Mouse (Mus musculus) adrenal gland, adult 8-10 months (tissue): Measurements from ENCODE around the gene Ubtfl1. TPM values are rescaled to one million over a fixed set of nuclear protein-coding genes. Genes with fewer than 3 reads are reported as not detected.
"Not testable (repeated sequence)": the region's sequence is repeated elsewhere in the genome, so short reads cannot be mapped to it uniquely, and the experiment has no call there.

ENCODE experiments used
- DNase-seq: peaks from one replicate; pipeline ENCODE4 v3.0.0; 2022
- microRNA-seq, 2 experiments: library from miRNA; unstranded; fragments of <30 nt; microRNA quantifications; one replicate each; pipeline ENCODE4 v1.2.0; 2022
- total RNA-seq, 4 experiments: library from RNA; stranded (reverse); gene quantifications; 2 replicates each; pipeline ENCODE4 v1.2.4; 2022

The Ubtfl1 gene
- total RNA-seq: not detected

DNA sequence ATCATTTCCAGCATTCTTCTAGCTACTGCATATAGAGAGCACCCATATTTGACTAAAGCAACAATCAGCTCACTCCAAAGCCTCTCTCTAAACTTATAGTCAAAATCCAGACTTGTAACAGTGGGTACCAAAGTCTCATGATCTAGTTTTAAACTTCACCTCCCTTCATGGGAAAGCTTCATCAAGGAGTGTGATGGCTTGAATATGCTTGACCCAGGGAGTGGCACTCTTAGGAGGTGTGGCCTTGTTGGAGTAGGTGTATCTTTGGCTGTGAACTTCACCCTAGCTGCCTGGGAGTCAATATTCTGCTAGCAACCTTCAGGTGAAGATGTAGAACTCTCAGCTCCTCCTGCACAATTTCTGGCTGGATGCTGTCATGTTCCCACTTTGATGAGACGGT, at the start of gene Ubtfl1:
TSS of gene Ubtfl1 (plus strand) at position 301 of the 400 bp plus-strand sequence.
- DNase-seq: no peak

DNA sequence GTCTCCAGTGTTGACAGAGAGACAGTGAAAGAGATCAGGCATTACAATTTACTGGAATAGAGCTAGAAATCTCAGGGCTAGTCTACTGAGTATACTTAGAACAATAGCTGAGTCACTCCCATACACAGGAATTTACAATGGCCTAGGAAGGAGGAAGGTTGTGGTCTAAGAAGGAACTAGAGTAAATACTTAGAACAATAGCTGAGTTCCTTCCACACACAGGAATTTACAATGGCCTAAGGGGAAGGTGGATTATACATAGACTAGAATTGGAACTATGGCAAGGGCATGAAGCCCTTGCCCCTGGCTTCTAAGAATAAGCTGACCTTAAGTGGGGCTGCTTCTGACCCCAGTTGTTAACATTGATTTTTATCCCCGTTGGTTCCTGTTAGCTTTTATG, 31.2 kb upstream of the Ubtfl1 start:
- not testable (repeated sequence) for DNase-seq

DNA sequence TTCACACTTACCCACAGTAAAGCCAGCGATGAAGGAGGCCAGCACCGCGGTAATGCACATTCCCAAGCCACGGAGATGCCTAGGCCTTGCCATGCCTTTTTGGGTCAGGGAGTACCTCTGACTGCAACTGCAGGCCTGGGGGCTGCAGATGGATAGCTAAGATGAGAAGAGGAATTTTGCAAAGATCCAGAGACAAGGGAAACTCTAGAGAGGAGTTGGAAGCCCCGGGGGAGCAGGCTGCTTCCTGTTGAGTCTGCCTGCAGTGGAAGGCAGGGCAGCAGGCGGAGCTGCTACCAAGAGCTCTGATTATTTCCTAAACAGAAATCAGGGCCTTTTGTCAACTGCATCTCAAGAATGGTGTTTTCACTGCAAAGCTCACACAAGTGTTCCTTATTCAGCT, 18.4 kb upstream of the Ubtfl1 start:
- DNase-seq: no peak

DNA sequence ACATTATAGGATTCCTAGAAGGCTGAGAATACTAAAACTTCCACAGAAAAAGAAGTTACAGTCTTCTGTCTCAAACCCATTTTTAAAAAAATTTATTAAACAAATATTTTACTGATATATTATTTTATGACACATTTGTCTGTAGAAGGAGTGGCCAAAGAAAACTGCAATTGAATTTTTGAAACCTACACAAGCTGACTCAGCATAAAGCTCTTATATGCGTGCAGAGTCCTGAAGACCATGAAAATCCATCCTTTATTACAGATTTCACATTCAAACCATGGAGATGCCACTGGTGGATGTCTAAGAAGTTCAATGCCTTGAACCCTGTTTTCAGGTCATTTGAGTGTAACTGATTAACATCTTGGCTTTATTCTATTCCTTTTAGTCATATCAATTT, 4.6 kb upstream of the Ubtfl1 start:
- no peak for DNase-seq

DNA sequence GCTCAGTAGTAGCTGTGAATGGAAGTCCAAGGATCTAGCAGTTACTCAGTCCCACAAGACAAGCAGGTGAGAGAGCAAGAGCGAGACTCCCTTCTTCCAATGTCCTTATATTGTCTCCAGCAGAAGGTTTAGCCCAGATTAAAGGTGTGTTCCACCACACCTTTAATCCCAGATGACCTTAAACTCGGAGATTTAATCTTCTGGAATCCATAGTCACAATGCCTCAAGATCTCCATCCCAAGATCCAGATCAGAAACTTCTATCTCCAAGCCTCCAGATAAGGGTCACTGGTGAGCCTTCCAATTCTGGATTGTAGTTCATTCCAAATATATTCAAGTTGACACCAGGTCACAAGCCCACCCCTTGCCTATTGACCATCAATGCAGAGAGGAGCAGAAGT, 1.3 kb upstream of the Ubtfl1 start, which contains the start of gene Naalad2:
TSS of gene Naalad2 (minus strand) at position 101 of the 400 bp plus-strand sequence.
- not testable (repeated sequence) for DNase-seq

DNA sequence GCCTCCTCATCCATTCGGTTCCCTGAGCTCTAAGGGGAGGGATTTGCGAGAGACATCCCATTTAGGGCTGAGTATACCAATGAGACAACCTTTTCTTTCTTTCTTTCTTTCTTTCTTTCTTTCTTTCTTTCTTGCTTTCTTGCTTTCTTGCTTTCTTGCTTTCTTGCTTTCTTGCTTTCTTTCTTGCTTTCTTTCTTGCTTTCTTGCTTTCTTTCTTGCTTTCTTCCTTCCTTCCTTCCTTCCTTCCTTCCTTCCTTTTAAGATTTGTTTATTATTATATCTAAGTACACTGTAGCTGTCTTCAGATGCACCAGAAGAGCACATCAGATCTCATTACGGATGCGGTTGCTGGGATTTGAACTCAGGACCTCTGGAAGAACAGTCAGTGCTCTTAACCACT, 8.2 kb downstream of the Ubtfl1 start:
- not testable (repeated sequence) for DNase-seq

DNA sequence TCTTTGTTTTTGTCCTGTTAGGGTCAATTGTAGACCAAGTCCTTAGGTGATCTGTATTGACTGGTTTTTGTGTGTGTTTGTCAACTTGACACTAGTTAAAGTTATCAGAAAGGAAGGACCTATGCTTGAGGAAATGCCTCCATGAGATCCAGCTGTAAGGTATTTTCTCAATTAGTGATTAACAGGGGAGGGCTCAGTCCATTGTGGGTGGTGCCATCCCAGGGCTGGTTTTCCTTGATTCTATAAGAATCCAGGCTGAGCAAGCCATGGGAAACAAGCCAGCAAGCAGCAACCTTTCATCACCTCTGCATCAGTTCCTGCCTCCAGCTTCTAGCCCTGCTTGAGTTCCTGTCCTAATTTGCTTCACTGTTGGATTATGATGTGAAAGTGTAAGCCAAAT, 26.1 kb downstream of the Ubtfl1 start, which contains the start of gene Mbd3l2:
TSS of gene Mbd3l2 (plus strand) at position 301 of the 400 bp plus-strand sequence.
- DNase-seq: no peak

DNA sequence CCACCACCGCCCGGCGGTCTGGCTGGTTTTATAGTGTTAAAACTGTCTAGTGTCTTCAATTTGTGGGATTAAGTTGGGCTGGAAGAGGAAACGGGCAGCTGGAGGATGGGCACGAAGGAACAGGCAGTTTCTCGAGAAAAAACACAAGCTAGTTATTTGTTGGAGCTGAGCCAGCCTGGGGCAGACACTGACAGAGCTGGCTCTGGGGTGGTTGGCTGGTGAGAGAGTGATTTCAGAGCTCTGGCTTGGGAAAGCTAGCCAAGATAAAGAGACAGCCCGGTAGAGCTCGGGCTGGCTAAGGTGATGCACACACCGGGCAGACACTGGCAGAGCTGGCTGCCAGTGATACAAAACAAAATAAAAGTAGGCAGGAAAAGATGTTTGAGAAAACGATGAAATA, 27.5 kb downstream of the Ubtfl1 start:
- no peak for DNase-seq

DNA sequence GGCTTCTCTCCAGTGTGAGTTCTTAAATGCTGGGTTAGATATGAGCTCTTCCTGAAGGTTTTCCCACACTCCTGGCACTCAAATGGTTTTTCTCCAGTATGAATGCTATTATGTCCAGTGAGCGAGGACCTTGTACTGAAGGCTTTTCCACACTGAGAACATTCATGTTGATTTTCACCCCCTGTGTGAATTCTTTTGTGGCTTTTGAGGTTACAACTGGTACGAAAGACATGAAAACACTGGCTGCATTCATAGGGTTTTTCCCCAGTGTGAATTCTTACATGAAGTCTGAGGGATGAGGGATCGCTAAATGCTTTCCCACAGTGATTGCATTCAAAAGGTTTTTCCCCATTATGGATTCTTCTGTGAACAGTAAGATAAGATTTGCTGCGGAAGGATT, 52.3 kb downstream of the Ubtfl1 start:
- no peak for DNase-seq

Small RNA genes within 50 kb of the gene (microRNA-seq; reads per million reads assigned to microRNA genes)
- gene Gm22854: 0 reads per million in 2 experiments

Other genes starting within 250 kb of the Ubtfl1 start
- 100 to 1,000 TPM in 1 of 4 experiments, 10 to 100 TPM in 3; 65.8 to 121 (median 68.3) TPM for gene Chordc1, start 112.3 kb upstream of the Ubtfl1 start, total RNA-seq
- gene Naalad2, start 1.4 kb upstream of the Ubtfl1 start, total RNA-seq: 1 to 10 TPM; 3.5 to 8.4 (median 4.7) TPM
- gene Mbd3l2, start 26.2 kb downstream of the Ubtfl1 start, total RNA-seq: not detected
- gene Zfp558, start 73.8 kb downstream of the Ubtfl1 start, total RNA-seq: 1 to 10 TPM; 1.2 to 2.5 (median 1.6) TPM
- not detected for gene Mbd3l1, start 73.9 kb downstream of the Ubtfl1 start, total RNA-seq